Mouse (Mus musculus) gastrocnemius, adult 18-20 months (tissue): Measurements from ENCODE around the gene Zdhhc16. TPM values are rescaled to one million over a fixed set of nuclear protein-coding genes. Genes with fewer than 3 reads are reported as not detected.

Experiments
- DNase-seq: peaks from one replicate; pipeline ENCODE4 v3.0.0; 2021; ENCODE audit warnings: low spot score
- total RNA-seq, 2 experiments: library from RNA; stranded (reverse); gene quantifications; 2 replicates each; pipeline ENCODE4 v1.2.3; 2021

Zdhhc16 gene
- total RNA-seq, 2 experiments from 2014 or later, result 17.4 to 20.2 TPM

DNA sequence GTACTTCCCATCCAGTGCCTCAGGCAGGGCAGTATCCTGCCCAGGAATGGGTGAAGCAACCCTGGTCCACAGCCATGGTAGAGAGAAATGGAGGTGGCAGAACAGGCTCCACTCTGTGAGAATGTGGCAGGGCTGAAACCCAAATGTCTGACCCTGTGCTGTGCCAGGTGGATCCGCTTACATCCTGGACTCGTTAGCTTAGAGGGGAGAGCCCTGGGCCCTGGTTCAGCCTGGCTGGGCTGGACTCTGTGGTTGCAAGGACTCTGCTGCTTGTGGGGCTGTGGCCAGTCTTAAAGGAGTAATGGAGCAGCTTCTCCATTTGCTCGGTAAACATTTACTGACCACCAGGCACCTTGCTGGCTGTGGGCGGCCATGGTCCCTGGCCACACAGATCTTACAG is 53.9 kb downstream of the Zdhhc16 start:
- peak; percentile 77 for DNase-seq

DNA sequence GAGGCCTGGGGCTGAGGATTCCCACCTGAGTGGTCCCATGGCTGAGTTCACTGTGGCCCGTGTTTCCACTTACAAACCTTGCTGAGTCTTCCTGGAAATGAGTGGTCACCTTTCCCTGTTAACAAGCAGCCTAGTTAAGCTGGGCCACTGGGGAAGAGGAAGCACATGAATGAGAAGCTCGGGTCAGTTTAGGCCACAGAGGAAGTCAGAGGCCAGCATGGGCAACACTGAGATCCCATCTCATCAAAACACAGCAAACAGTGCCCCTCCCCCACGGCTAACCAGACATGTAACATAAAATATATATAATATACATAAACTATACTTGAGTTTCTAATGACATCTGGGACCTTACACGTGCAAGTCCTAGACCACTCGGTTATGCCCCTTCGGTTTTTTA is 56.5 kb downstream of the Zdhhc16 start:
- DNase-seq, result no peak

GRCm38 (mm10) chr19:41991926-41992477 is 58.7 kb downstream of the Zdhhc16 start:
- DNase-seq, result no peak

GRCm38 (mm10) chr19:41992971-41993370 is 59.7 kb downstream of the Zdhhc16 start:
- no peak for DNase-seq

DNA sequence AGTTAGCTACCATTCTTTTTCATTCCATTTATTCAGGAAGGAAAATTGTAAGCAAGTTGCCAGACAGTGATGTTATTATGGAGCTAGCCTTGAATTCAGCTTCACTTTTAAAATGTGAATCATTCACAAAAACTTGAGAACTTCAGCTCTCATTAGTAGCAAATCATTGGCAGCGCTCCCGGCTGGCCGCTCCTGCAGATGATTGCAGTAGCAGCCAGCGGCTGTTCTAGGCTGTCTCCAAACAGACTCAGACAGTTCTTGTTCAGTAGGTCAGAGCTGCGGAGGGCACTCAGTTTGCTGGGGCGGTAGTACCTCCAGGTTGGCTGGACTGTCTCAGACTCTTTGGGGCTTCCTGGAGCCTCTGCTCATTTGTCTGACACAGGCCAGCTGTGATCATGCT is 60.2 kb downstream of the Zdhhc16 start:
- peak; percentile 87 for DNase-seq

Other genes with a start within 250 kb of the Zdhhc16 start
- 1 to 10 TPM in 1 of 2 experiments, under 1 TPM in 1; 0.50 to 1.2 TPM for gene Slit1, start 189.8 kb upstream of the Zdhhc16 start, total RNA-seq
- gene Arhgap19, start 131.4 kb upstream of the Zdhhc16 start, total RNA-seq, result 1 to 10 TPM; 8.0 to 8.1 TPM
- 1 to 10 TPM; 3.5 to 6.2 TPM for gene Frat1, start 103.5 kb upstream of the Zdhhc16 start, total RNA-seq
- gene Frat2, start 85.3 kb upstream of the Zdhhc16 start, total RNA-seq, result 10 to 100 TPM in 1 of 2 experiments, 1 to 10 TPM in 1; 6.6 to 12.4 TPM
- gene Rrp12, start 37.3 kb upstream of the Zdhhc16 start, total RNA-seq, result 10 to 100 TPM; 31.0 to 31.2 TPM
- gene Pgam1, start 21.6 kb upstream of the Zdhhc16 start, total RNA-seq, result 10 to 100 TPM; 15.0 to 26.3 TPM
- gene Exosc1, start 57 bp upstream of the Zdhhc16 start, total RNA-seq, result 10 to 100 TPM; 19.9 to 20.1 TPM
- gene Mms19, start 47.7 kb downstream of the Zdhhc16 start, total RNA-seq, result 1 to 10 TPM; 8.7 to 9.7 TPM
- 10 to 100 TPM; 15.5 to 17.3 TPM for gene Ubtd1, start 48.3 kb downstream of the Zdhhc16 start, total RNA-seq
- gene Ankrd2, start 102.5 kb downstream of the Zdhhc16 start, total RNA-seq, result 100 to 1,000 TPM; 180 to 360 TPM
- gene Hoga1, start 112.1 kb downstream of the Zdhhc16 start, total RNA-seq, result 1 to 10 TPM; 2.8 to 4.2 TPM
- under 1 TPM; 0.48 to 0.85 TPM for gene 4933411K16Rik, start 118.8 kb downstream of the Zdhhc16 start, total RNA-seq
- gene Morn4, start 152.9 kb downstream of the Zdhhc16 start, total RNA-seq, result 1 to 10 TPM; 4.0 to 4.5 TPM
- 10 to 100 TPM; 13.0 to 13.7 TPM for gene Pi4k2a, start 157.0 kb downstream of the Zdhhc16 start, total RNA-seq
- gene Avpi1, start 195.6 kb downstream of the Zdhhc16 start, total RNA-seq, result 10 to 100 TPM in 1 of 2 experiments, 1 to 10 TPM in 1; 9.1 to 10.4 TPM
- 1 to 10 TPM; 5.3 to 6.9 TPM for gene Marveld1, start 213.9 kb downstream of the Zdhhc16 start, total RNA-seq
- gene Zfyve27, start 230.5 kb downstream of the Zdhhc16 start, total RNA-seq, result 10 to 100 TPM; 11.6 to 12.9 TPM